Mouse (Mus musculus): ENCODE data around the gene Gm49630.
"Not testable (repeated sequence)": the region's sequence is repeated elsewhere in the genome, so short reads cannot be mapped to it uniquely, and the experiment has no call there.

The Gm49630 gene

DNA sequence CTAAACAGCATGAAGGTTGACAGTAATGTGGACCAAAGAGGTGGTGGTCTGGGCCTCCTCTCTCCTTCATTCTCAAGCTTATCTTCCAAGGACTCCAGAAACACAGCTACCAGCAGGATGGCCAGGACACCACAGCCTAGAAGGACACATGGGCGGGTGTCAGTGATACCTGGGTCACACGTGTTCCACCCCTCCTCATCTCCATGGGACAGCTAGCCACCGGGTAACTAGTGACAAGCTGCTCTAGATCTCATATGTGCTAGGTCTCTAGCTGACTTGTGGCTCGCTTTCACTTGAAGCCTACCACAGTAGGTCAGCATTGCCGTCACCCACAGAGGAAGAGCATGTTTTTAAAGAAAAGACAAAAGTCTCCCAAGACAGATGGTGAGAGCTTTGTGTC is at the start of gene Gm49630:
Gm49630 (minus strand) TSS at position 101 of the 400 bp plus-strand sequence.
- DNase-seq (ENCODE audit: low spot score in 2 of 2) = not testable (repeated sequence)

DNA sequence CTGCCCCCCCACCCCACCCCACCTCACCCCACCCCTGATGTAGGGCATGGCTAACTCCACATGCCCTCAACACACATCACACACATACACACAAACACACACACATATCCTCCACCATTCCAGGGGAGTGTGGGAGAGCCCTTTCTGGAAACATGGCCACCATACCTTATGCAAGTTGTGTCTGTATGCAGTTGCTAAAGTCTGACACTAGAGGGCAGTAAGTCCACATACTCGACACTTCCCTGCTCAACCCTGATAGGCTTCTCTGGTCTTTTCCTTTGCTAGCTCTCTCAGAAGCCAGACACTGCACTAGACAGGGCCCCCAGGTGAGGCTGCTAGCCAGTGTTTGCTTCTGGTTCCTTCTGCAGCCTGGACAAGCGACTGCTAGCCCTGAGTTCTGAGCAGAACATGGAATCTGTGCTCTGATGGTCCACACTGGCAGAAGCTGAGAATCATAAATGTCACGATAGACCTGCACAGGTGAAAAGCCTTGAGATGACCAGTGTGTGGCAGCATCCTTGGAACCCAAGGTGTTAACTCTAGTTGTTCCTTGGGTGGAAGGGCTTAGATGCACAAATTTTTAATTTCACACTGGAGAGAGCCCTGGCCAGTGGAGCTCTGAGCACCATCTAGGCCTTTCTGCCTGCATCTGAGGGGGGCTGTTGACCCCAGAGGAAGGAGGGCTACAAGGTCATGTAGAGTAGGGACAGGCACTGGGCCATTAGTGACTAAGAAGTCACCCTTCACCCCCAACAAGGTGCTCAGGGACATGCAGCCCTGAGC is 48.6 kb upstream of the Gm49630 start:
- DNase-seq (ENCODE audit: low spot score in 2 of 2) = peak in 1 of 2 experiments; percentile 22

DNA sequence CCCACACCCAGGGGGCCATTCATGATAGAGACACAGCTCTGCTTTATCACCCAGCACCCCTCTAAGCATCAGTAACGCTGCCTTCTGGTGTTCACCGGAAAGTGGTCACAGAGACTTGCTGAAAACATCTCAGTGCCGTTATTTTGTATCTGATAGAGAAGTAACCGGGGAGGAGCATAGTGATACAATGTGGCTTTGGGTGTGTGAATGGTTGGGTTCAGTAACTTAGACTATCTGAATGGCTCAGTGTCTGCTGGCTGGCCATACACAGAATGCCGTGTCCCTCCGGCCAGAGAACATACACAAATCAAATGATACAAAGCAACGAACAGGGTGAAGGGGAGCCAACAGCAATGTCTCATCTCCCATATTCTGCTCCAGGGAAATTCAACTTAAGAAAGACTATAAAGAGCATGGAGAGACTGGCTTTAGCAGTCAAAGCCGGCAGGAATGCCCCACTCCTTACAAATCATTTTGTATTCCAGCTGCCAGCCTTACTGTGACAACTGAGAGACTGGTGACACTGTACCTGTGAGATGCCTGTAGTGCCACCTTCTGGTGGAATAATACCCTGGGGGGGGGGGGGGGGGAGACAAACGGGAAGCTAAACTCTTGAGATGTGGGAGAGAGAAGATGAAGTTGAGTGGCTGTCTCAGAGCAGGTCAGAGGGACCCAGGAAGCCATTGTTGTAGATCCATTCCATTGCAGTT is 43.0 kb upstream of the Gm49630 start:
- DNase-seq (ENCODE audit: low spot score in 2 of 2) = not testable (repeated sequence)

- not testable (repeated sequence) for DNase-seq (ENCODE audit: low spot score in 2 of 2)
These were observed 41.6 kb upstream of the Gm49630 start for GRCm38 (mm10) chr17:7413336-7413735.

- DNase-seq (ENCODE audit: low spot score in 2 of 2) = not testable (repeated sequence)
These were observed 28.0 kb upstream of the Gm49630 start for GRCm38 (mm10) chr17:7399770-7400169.

- not testable (repeated sequence) for DNase-seq (ENCODE audit: low spot score in 2 of 2)
These were observed 26.5 kb upstream of the Gm49630 start for GRCm38 (mm10) chr17:7398198-7398847.

GRCm38 (mm10) chr17:7397079-7397478 is 25.3 kb upstream of the Gm49630 start:
- not testable (repeated sequence) for DNase-seq (ENCODE audit: low spot score in 2 of 2)

DNA sequence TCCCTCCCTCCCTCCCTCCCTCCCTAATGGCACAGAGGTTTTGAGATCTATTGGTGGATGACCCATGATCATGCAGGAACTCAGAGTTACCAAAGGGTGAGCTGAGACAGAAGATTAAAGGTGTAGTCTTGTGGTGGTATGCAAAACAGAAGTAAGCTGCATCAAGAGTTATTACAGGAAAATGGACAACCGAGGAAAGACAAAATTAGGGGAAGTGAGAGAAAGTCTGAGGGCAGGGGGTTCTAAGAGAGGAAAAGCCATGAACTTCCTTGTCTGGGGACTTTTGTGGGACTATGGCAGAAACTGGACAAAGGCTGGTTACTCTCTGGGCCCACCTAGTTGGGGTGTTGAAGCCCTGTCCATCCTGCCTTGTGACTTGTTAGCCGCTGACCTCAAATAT is 24.5 kb upstream of the Gm49630 start:
- not testable (repeated sequence) for DNase-seq (ENCODE audit: low spot score in 2 of 2)

- DNase-seq (ENCODE audit: low spot score in 2 of 2) = not testable (repeated sequence)
These were observed 23.9 kb upstream of the Gm49630 start for GRCm38 (mm10) chr17:7395671-7396070.

GRCm38 (mm10) chr17:7395116-7395515 is 23.3 kb upstream of the Gm49630 start:
- not testable (repeated sequence) for DNase-seq (ENCODE audit: low spot score in 2 of 2)

DNA sequence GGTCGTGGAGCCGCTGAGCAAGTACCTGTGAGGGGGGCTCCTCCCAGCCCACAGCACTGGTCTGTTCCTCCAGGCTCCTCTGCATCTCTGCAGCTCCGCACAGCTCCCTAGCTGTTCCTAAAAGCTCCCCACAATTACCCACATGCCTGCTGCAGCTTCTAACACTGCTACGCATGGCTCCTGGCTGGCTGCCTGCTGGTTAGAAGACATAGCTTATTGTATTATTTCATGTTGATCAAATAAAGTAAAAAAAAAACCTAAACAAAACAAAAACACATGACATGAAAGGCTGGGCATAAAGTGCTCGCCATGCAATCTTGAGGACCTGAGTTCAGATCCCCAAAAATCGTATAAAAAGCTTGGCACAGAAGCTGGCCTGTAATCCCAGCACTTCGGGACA is 18.1 kb upstream of the Gm49630 start:
- not testable (repeated sequence) for DNase-seq (ENCODE audit: low spot score in 2 of 2)

GRCm38 (mm10) chr17:7388958-7389356 is 17.2 kb upstream of the Gm49630 start:
- DNase-seq (ENCODE audit: low spot score in 2 of 2) = not testable (repeated sequence)

GRCm38 (mm10) chr17:7388341-7388957 is 16.7 kb upstream of the Gm49630 start:
- not testable (repeated sequence) for DNase-seq (ENCODE audit: low spot score in 2 of 2)

- DNase-seq (ENCODE audit: low spot score in 2 of 2) = not testable (repeated sequence)
These were observed 14.2 kb upstream of the Gm49630 start for GRCm38 (mm10) chr17:7386016-7386415.

DNA sequence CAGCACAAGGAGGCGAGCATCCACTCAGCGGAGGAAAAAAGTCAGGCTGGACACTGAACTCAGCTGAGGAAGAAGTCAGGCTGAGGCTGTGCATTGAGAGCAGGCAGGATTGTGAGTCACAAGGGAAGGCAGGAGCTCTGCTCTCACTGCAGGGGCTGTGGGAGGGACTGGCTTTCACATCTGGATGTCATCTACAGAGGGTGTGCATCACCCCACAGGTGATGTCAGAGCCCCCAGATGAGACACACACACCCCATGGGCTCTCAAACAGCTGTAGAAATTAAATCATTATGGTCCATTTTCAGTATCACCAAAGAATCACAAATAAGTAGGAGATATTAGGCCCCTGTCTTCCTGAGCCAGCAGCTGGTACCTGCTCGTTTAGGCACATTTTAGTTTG is 13.6 kb upstream of the Gm49630 start, which contains the start of gene Unc93a2:
Unc93a2 (minus strand) TSS at position 101 of the 400 bp plus-strand sequence.
- not testable (repeated sequence) for DNase-seq (ENCODE audit: low spot score in 2 of 2)

DNA sequence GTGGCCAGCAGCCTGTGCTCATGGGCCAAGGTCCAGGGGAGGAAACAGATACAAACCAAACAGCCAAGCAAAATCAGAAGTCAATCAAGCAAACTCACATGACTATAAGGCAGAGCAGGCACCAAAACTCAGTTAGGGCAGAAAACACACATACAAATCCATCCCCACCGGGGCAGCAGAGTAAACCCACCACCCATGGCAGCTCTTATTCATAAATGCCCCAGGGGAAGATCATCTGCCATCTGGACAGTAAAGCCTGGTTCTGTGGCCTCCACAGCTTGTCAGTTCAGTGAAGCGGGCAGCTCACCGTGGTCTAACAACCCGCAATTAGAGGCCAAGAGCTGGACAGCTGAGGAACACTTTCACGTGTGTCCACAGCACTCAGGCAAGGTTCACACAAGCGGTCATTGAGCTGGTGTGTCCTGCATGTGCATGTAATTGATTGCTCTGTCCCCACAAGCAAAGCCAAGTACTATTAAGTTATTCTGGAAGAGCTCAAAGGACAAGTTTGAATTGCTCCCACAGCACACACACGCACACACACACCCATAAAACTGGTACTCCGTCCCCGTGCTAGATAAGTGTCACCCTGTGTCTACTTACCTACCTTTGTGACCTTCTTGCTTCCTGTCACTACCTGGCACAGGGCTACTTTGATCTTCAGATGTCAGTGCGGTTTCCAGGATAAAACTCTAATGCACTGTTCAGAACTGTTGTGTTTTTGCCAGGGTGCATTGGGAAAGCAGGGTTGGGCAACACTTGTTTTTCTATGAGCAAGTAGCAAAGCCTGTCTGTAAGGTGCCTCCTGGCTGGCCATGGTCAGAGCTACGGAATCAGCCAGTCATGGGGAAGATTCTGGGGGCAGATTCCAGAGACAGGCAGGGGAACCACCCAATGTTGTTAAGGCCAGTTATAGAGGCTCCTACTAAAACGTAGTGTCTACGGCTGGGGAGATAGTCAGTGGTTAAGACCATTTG is 11.7 kb upstream of the Gm49630 start:
- not testable (repeated sequence) for DNase-seq (ENCODE audit: low spot score in 2 of 2)

DNA sequence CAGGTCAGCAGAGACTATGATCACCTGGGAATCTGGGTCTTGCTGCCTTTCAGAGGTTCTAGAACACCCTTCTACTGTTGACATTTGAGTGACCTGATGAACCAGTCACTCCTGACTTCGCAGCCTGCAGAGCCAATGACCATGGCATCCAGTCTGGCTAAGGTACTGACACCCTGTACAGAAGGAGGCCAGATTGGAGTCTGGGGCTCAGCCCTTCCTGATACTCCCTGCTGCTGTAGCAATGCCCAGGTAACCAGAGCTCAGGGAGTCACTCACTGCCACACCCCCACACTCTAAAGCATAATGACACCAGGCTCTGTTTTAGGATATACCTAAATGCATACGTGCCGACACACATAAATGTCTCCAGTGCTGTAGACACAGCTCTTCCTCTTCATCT is 10.9 kb upstream of the Gm49630 start:
- DNase-seq (ENCODE audit: low spot score in 2 of 2) = not testable (repeated sequence)

GRCm38 (mm10) chr17:7377907-7378306 is 6.1 kb upstream of the Gm49630 start:
- DNase-seq (ENCODE audit: low spot score in 2 of 2) = not testable (repeated sequence)

- DNase-seq (ENCODE audit: low spot score in 2 of 2) = not testable (repeated sequence)
These were observed 5.3 kb upstream of the Gm49630 start for GRCm38 (mm10) chr17:7376951-7377700.

GRCm38 (mm10) chr17:7369401-7369800 is 2.4 kb downstream of the Gm49630 start:
- not testable (repeated sequence) for DNase-seq (ENCODE audit: low spot score in 2 of 2)

All from right cerebral cortex, adult 2 months (tissue).